Mouse (Mus musculus) small intestine, adult 10 weeks (tissue): ENCODE results near the gene Dytn. TPM values are rescaled to one million over a fixed set of nuclear protein-coding genes. Genes with fewer than 3 reads are reported as not detected.

ENCODE experiments used
- polyA plus RNA-seq: library from polyadenylated mRNA; stranded (reverse); fragments of 350-450 nt; fragmentation: Illumina TruSeq; extraction: RNeasy Lipid Tissue Mini Kit (QIAGEN cat#74804); gene quantifications from one replicate; pipeline ENCODE4 v1.2.3, GENCODE M21; 2014; ENCODE audit warnings: low replicate concordance

Dytn gene
- not detected for polyA plus RNA-seq

GRCm38 (mm10) chr1:63686827-63687226 is at the start of gene Dytn:
TSS of gene Dytn (minus strand) at chr1:63686927.

GRCm38 (mm10) chr1:63730240-63730771 is 43.6 kb upstream of the Dytn start, which contains the start of the genes Mdh1b and Fastkd2:
TSS of gene Mdh1b (minus strand) at chr1:63730318.
TSS of gene Fastkd2 (plus strand) at chr1:63730614.

DNA sequence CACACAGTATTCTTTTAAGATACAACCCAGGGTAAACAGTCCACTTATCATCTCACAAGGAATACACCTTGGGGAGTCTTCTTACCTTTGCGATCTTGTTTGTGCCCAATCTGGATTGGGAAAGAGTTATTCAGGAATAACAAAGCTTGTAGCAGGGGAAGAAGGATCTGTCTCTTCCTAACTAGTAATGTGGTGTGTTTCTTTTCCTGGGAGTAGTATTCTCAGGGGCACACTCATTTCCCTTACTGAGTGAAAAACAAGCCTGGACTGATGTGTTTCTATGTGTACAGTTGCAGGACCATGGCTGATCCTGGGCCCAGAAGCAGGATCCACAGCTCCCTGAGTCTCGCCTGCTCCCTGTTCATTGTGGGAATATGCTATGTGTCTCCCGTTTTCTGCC is 71.1 kb downstream of the Dytn start, which contains the start of gene Gm39653:
Gene Gm39653, plus strand, starts transcription at position 301 of the 400 bp plus-strand sequence.

Other genes starting within 250 kb of the Dytn start
- gene Adam23, start 241.0 kb downstream of the Dytn start, polyA plus RNA-seq: 2.3 TPM
- not detected for gene Gm39653, start 71.0 kb downstream of the Dytn start, polyA plus RNA-seq
- gene Mdh1b, start 43.4 kb upstream of the Dytn start, polyA plus RNA-seq: not detected
- 43.0 TPM for gene Fastkd2, start 43.7 kb upstream of the Dytn start, polyA plus RNA-seq
- gene 4933402D24Rik, start 82.3 kb upstream of the Dytn start, polyA plus RNA-seq: not detected